Mouse (Mus musculus) forebrain, embryonic 14.5 days (tissue): ENCODE measurements around the gene Syngr2. TPM values are rescaled to one million over a fixed set of nuclear protein-coding genes. Genes with fewer than 3 reads are reported as not detected.
A peak's percentile ranks its signal among the peaks of the same experiment; 100 is the strongest.
"Not testable (repeated sequence)": the region's sequence is repeated elsewhere in the genome, so short reads cannot be mapped to it uniquely, and the experiment has no call there.

Source experiments
- ATAC-seq: fragments of 200-750 bp; cut with Nextera tagmentation; 2 replicates; pipeline ENCODE4 v1.8.0; 2017; ENCODE audit warnings: mild to moderate bottlenecking, moderate library complexity
- DNase-seq: peaks from one replicate; pipeline ENCODE4 v3.0.0-alpha.2; 2015; ENCODE audit warnings: low spot score
- H3K27ac ChIP-seq: fragments of 300-500 bp; sonication (generic); 2 replicates; pipeline ENCODE4 v1.5.1; 2014; ENCODE audit warnings: low read depth, mild to moderate bottlenecking, control low read depth, low read length, moderate library complexity
- H3K27me3 ChIP-seq: fragments of 300-500 bp; sonication (generic); replicated peaks from 2 replicates; pipeline ENCODE4 v1.6.1; 2014; ENCODE audit warnings: low read length, control low read depth, mixed read lengths; ENCODE audit not compliant: control insufficient read depth, insufficient read depth
- H3K36me3 ChIP-seq: fragments of 300-500 bp; sonication (generic); 2 replicates; pipeline ENCODE4 v1.6.1; 2014; ENCODE audit warnings: low read length, control low read depth; ENCODE audit not compliant: control insufficient read depth, insufficient read depth
- H3K4me1 ChIP-seq: fragments of 300-500 bp; sonication (generic); 2 replicates; pipeline ENCODE4 v1.6.1; 2014; ENCODE audit warnings: antibody characterized with exemption, low read length, control low read depth; ENCODE audit not compliant: control insufficient read depth, insufficient read depth
- H3K4me2 ChIP-seq: fragments of 300-500 bp; sonication (generic); 2 replicates; pipeline ENCODE4 v1.6.1; 2014; ENCODE audit warnings: mild to moderate bottlenecking, control low read depth, low read length
- H3K4me3 ChIP-seq: fragments of 300-500 bp; sonication (generic); 2 replicates; pipeline ENCODE4 v1.5.1; 2014; ENCODE audit warnings: low read depth, low read length, control low read depth
- H3K9ac ChIP-seq: fragments of 300-500 bp; sonication (generic); 2 replicates; pipeline ENCODE4 v1.6.1; 2014; ENCODE audit warnings: mild to moderate bottlenecking, low read length, control low read depth, moderate library complexity
- H3K9me3 ChIP-seq: fragments of 300-500 bp; sonication (generic); replicated peaks from 2 replicates; pipeline ENCODE4 v1.6.1; 2016; ENCODE audit warnings: low read length, control low read depth, mixed read lengths; ENCODE audit not compliant: control insufficient read depth
- WGBS: fragments of 180-500 bp; shearing (Covaris S2); extraction: QIAGEN DNeasy Blood & Tissue Kit; methylation state at CpG from one replicate; pipeline ENCODE4 v1.1.7; 2014; 5-methylcytosine and 5-hydroxymethylcytosine counted together
- polyA plus RNA-seq: library from polyadenylated mRNA; unstranded; fragments of >200 nt; fragmentation: Nextera tagmentation; extraction: Ambion mirVana; gene quantifications from 2 replicates; pipeline ENCODE4 v1.2.1, GENCODE M21; 2014

The Syngr2 gene
- polyA plus RNA-seq, 1 experiment from 2014 or later = 20.7 TPM

GRCm38 (mm10) chr11:117786294-117786693, 23.2 kb upstream of the Syngr2 start:
- ATAC-seq (peak; percentile 18; the same call in 1 of the 2 replicates), DNase-seq (peak; percentile 63)
- no peaks in the 10 kb centered on the region; the same call in 1 of the 2 replicates for H3K4me1 ChIP-seq
- H3K9me3 ChIP-seq = no peaks in the 10 kb centered on the region
- WGBS = 5% methylated on average over 10 of the region's 10 CpGs
- no peak overlapping the region for H3K9ac ChIP-seq
- H3K4me2 ChIP-seq = no peak overlapping the region
- no peak overlapping the region for H3K4me3 ChIP-seq
- H3K27ac ChIP-seq = no peak overlapping the region
- H3K36me3 ChIP-seq = no peaks in the 10 kb centered on the region
- peaks cover 25% of the 10 kb centered on the region; the same call in 1 of the 2 replicates for H3K27me3 ChIP-seq

GRCm38 (mm10) chr11:117788481-117788880, 21.0 kb upstream of the Syngr2 start:
- 81% methylated on average over 7 of the region's 7 CpGs for WGBS
- H3K9ac ChIP-seq, H3K9me3 ChIP-seq, H3K27ac ChIP-seq, H3K36me3 ChIP-seq, H3K4me3 ChIP-seq, ATAC-seq, DNase-seq, H3K4me1 ChIP-seq, H3K4me2 ChIP-seq: not testable (repeated sequence)
- peaks cover 13% of the 10 kb centered on the region; the same call in 1 of the 2 replicates for H3K27me3 ChIP-seq

- 9% methylated on average over 14 of the region's 14 CpGs for WGBS
- H3K4me3 ChIP-seq = no peak overlapping the region
- H3K4me1 ChIP-seq = no peaks in the 10 kb centered on the region
- ATAC-seq (no peak), DNase-seq (peak; percentile 60)
- no peaks in the 10 kb centered on the region for H3K36me3 ChIP-seq
- H3K9ac ChIP-seq = no peak overlapping the region
- H3K9me3 ChIP-seq = no peaks in the 10 kb centered on the region
- peak overlapping the region; percentile 12; the same call in 1 of the 2 replicates for H3K4me2 ChIP-seq
- H3K27ac ChIP-seq = no peak overlapping the region
- H3K27me3 ChIP-seq = 0 out of 2 replicates have a peak, but pooled peaks cover 5% of the 10 kb centered on the region
Measured at GRCm38 (mm10) chr11:117790286-117790685, 19.2 kb upstream of the Syngr2 start.

- no peaks in the 10 kb centered on the region for H3K4me1 ChIP-seq
- DNase-seq (no peak), ATAC-seq (no peak)
- no peak overlapping the region for H3K4me3 ChIP-seq
- no peaks in the 10 kb centered on the region for H3K9me3 ChIP-seq
- H3K27ac ChIP-seq = no peak overlapping the region
- no peak overlapping the region for H3K9ac ChIP-seq
- 37% methylated on average over 23 of the region's 23 CpGs for whole genome bisulfite sequencing
- H3K27me3 ChIP-seq = 0 out of 2 replicates have a peak, but pooled peaks cover 5% of the 10 kb centered on the region
- peak overlapping the region; percentile 12; the same call in 1 of the 2 replicates for H3K4me2 ChIP-seq
- no peaks in the 10 kb centered on the region for H3K36me3 ChIP-seq
Measured at GRCm38 (mm10) chr11:117790703-117791440, 18.6 kb upstream of the Syngr2 start.

- Histone ChIP-seq H3K9me3 (no peaks in the 10 kb centered on the region), H3K36me3 (no peaks in the 10 kb centered on the region), H3K27ac (no peak overlapping the region), H3K27me3 (0 out of 2 replicates have a peak, but pooled peaks cover 5% of the 10 kb centered on the region), H3K9ac (no peak overlapping the region), H3K4me2 (no peak overlapping the region), H3K4me3 (no peak overlapping the region), H3K4me1 (no peaks in the 10 kb centered on the region)
- 90% methylated on average over 9 of the region's 9 CpGs for WGBS
- DNase-seq (no peak), ATAC-seq (no peak)
Measured at GRCm38 (mm10) chr11:117791441-117791761, 18.1 kb upstream of the Syngr2 start.

GRCm38 (mm10) chr11:117792281-117792888, 17.1 kb upstream of the Syngr2 start:
- WGBS = 9% methylated on average over 22 of the region's 22 CpGs
- Histone ChIP-seq H3K4me2 (no peak overlapping the region), H3K4me3 (no peak overlapping the region), H3K27ac (no peak overlapping the region), H3K9me3 (no peaks in the 10 kb centered on the region), H3K27me3 (0 out of 2 replicates have a peak, but pooled peaks cover 5% of the 10 kb centered on the region), H3K9ac (no peak overlapping the region), H3K36me3 (no peaks in the 10 kb centered on the region), H3K4me1 (no peaks in the 10 kb centered on the region)
- no peak for ATAC-seq
- no peak for DNase-seq

GRCm38 (mm10) chr11:117794035-117794551, 15.4 kb upstream of the Syngr2 start:
- H3K36me3 ChIP-seq = no peaks in the 10 kb centered on the region
- H3K4me1 ChIP-seq = no peaks in the 10 kb centered on the region
- H3K9me3 ChIP-seq = no peaks in the 10 kb centered on the region
- no peak overlapping the region for H3K9ac ChIP-seq
- no peak overlapping the region for H3K27ac ChIP-seq
- 56% methylated on average over 4 of the region's 4 CpGs for WGBS
- no peak for DNase-seq
- no peak overlapping the region for H3K4me3 ChIP-seq
- H3K27me3 ChIP-seq = 0 out of 2 replicates have a peak, but pooled peaks cover 5% of the 10 kb centered on the region
- H3K4me2 ChIP-seq = no peak overlapping the region
- no peak for ATAC-seq

GRCm38 (mm10) chr11:117796954-117797353, 12.5 kb upstream of the Syngr2 start:
- H3K27me3 ChIP-seq = 0 out of 2 replicates have a peak, but pooled peaks cover 3% of the 10 kb centered on the region
- H3K27ac ChIP-seq = no peak overlapping the region
- no peak for ATAC-seq
- H3K4me3 ChIP-seq = no peak overlapping the region
- H3K9ac ChIP-seq = no peak overlapping the region
- 51% methylated on average over 5 of the region's 5 CpGs for WGBS
- DNase-seq = no peak
- no peaks in the 10 kb centered on the region for H3K9me3 ChIP-seq
- H3K4me2 ChIP-seq = no peak overlapping the region
- H3K36me3 ChIP-seq = no peaks in the 10 kb centered on the region
- H3K4me1 ChIP-seq = no peaks in the 10 kb centered on the region
